18 mouse cellular contexts compared by ENCODE assay signal in the genomic region with DNA sequence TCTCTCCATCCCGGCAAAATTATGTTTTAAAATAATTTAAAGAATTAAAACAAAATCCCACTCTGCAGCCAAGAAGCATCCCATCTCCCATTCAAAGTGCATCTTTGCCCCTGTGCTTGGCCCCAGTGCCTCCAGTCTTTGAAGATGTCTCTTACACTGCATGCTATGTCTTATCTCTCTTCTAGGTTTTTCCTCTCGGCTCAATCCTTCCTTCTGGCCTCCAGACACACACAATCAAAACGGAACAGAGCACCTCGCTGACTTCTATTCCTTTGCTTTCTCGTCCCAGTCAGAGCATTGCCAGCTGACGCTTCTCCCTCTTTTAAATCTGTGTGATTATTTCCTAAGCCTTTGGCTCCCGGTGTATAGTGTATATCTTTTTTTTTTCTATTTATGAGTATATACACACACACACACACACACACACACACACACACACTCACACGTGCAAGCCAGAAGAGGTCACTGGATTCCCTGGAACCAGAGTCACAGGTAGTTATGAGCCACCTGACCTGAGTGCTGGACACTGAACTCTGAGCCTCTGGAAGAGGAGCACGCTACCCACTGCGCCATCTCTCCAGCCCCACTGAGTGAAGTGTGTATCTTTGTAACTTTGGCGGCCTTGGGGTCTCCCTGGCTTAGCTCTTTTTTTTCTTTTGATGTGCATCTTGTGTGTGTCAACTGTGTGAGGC. TPM values are rescaled to one million over a fixed set of nuclear protein-coding genes. Genes with fewer than 3 reads are reported as not detected.
A peak's percentile ranks its signal among the peaks of the same experiment; 100 is the strongest.
DNase-seq lines count a peak whose midpoint lies in the region; ATAC-seq lines count a peak whose summit lies in the region.
"Had no signal": no experiment of that assay in that cellular context is flagged by ENCODE, and none has a peak within 500 bp of the region (broad histone marks: within the 10 kb centered on the region; RNA-seq: fewer than 3 reads in every experiment).

No protein-coding gene starts in this region.

- ATAC-seq in embryonic facial prominence, embryonic 13.5 days (ENCODE audit: insufficient number of reproducible peaks, insufficient read depth, low FRiP score, low TSS enrichment, low read depth) = no peak
- no peak for ATAC-seq in intestine, embryonic 14.5 days (replicated peaks; ENCODE audit: low FRiP score, low TSS enrichment, low read depth)
- ATAC-seq in intestine, embryonic 15.5 days = no peak
- 0 out of 2 replicates have a peak, but pooled peaks have one; percentile 15 for ATAC-seq in megakaryocyte progenitor cell, adult 5-6 weeks (replicated peaks; ENCODE audit: poor library complexity)

- H3K36me3 ChIP-seq in embryonic facial prominence, embryonic 13.5 days = no peaks in the 10 kb centered on the region
- H3K36me3 ChIP-seq in embryonic facial prominence, embryonic 10.5 days (replicated peaks) = no peaks in the 10 kb centered on the region
- H3K36me3 ChIP-seq in intestine, embryonic 14.5 days (ENCODE audit: control insufficient read depth, insufficient read depth, low read length) = no peaks in the 10 kb centered on the region
- H3K36me3 ChIP-seq in intestine, embryonic 15.5 days = no peaks in the 10 kb centered on the region
- H3K36me3 ChIP-seq in limb, embryonic 10.5 days = no peaks in the 10 kb centered on the region

- peaks cover 15% of the 10 kb centered on the region for H3K4me1 ChIP-seq in embryonic facial prominence, embryonic 13.5 days
- H3K4me1 ChIP-seq in embryonic facial prominence, embryonic 10.5 days = peaks cover 21% of the 10 kb centered on the region
- H3K4me1 ChIP-seq in intestine, embryonic 14.5 days (replicated peaks; ENCODE audit: control insufficient read depth, insufficient read depth, low read length) = peaks cover 16% of the 10 kb centered on the region
- peaks cover 12% of the 10 kb centered on the region for H3K4me1 ChIP-seq in intestine, embryonic 15.5 days (replicated peaks)
- peaks cover 26% of the 10 kb centered on the region for H3K4me1 ChIP-seq in limb, embryonic 10.5 days

- H3K4me3 ChIP-seq in embryonic facial prominence, embryonic 13.5 days = no peak overlapping the region
- no peak overlapping the region for H3K4me3 ChIP-seq in embryonic facial prominence, embryonic 10.5 days
- no peak overlapping the region for H3K4me3 ChIP-seq in intestine, embryonic 14.5 days (ENCODE audit: low read depth, low read length)
- no peak overlapping the region for H3K4me3 ChIP-seq in intestine, embryonic 15.5 days (replicated peaks)
- H3K4me3 ChIP-seq in limb, embryonic 10.5 days = no peak overlapping the region
- H3K4me3 ChIP-seq: layer of hippocampus, adult 2 months had no signal

- no peak overlapping the region for H3K4me2 ChIP-seq in embryonic facial prominence, embryonic 13.5 days
- H3K4me2 ChIP-seq in intestine, embryonic 14.5 days (ENCODE audit: low read length) = peak overlapping the region; percentile 14
- H3K4me2 ChIP-seq in intestine, embryonic 15.5 days (replicated peaks) = no peak overlapping the region; the same call in 1 of the 2 replicates
- H3K4me2 ChIP-seq: hindbrain, embryonic 14.5 days had no signal

- no peak for DNase-seq in embryonic facial prominence, embryonic 10.5 days (ENCODE audit: low spot score)
- no peak for DNase-seq in intestine, embryonic 14.5 days (ENCODE audit: low spot score)
- no peak for DNase-seq in limb, embryonic 10.5 days (ENCODE audit: low spot score)
- no peak for DNase-seq in right cerebral cortex, postnatal 4 days
- no peak for DNase-seq in adrenal gland, adult 18-20 months (ENCODE audit: low spot score in 2 of 2)
- DNase-seq: adrenal gland, adult 2 months; cerebellum, adult 9-10 months; embryo, embryonic 11 days; kidney, adult 9 months; lung, adult 2 months; thymus, postnatal 14 days had no signal

- no peaks in the 10 kb centered on the region for H3K9me3 ChIP-seq in embryonic facial prominence, embryonic 13.5 days
- H3K9me3 ChIP-seq in embryonic facial prominence, embryonic 10.5 days = no peaks in the 10 kb centered on the region
- no peaks in the 10 kb centered on the region for H3K9me3 ChIP-seq in intestine, embryonic 14.5 days (ENCODE audit: control insufficient read depth, low read length)
- H3K9me3 ChIP-seq in intestine, embryonic 15.5 days = no peaks in the 10 kb centered on the region
- H3K9me3 ChIP-seq in limb, embryonic 10.5 days (replicated peaks) = no peaks in the 10 kb centered on the region

- no peaks in the 10 kb centered on the region for H3K27me3 ChIP-seq in embryonic facial prominence, embryonic 13.5 days
- no peaks in the 10 kb centered on the region for H3K27me3 ChIP-seq in embryonic facial prominence, embryonic 10.5 days (replicated peaks; ENCODE audit: low read depth, poor library complexity, severe bottlenecking)
- no peaks in the 10 kb centered on the region for H3K27me3 ChIP-seq in intestine, embryonic 14.5 days (replicated peaks; ENCODE audit: control insufficient read depth, insufficient read depth, low read length)
- no peaks in the 10 kb centered on the region for H3K27me3 ChIP-seq in intestine, embryonic 15.5 days (replicated peaks)
- H3K27me3 ChIP-seq in limb, embryonic 10.5 days (ENCODE audit: low read depth, poor library complexity, severe bottlenecking) = no peaks in the 10 kb centered on the region
- H3K27me3 ChIP-seq: CH12.LX had no signal

- H3K27ac ChIP-seq in embryonic facial prominence, embryonic 13.5 days = no peak overlapping the region; the same call in 1 of the 2 replicates
- no peak overlapping the region for H3K27ac ChIP-seq in embryonic facial prominence, embryonic 10.5 days (replicated peaks)
- no peak overlapping the region for H3K27ac ChIP-seq in intestine, embryonic 14.5 days (ENCODE audit: low read depth)
- no peak overlapping the region for H3K27ac ChIP-seq in intestine, embryonic 15.5 days
- H3K27ac ChIP-seq in limb, embryonic 10.5 days = 0 out of 2 replicates have a peak overlapping the region, but pooled peaks have one; percentile 16
- H3K27ac ChIP-seq: hindbrain, embryonic 14.5 days; layer of hippocampus, adult 2 months had no signal

- H3K9ac ChIP-seq in embryonic facial prominence, embryonic 13.5 days = 0 out of 2 replicates have a peak overlapping the region, but pooled peaks have one; percentile 55
- H3K9ac ChIP-seq in intestine, embryonic 14.5 days (ENCODE audit: low read length) = no peak overlapping the region
- H3K9ac ChIP-seq in intestine, embryonic 15.5 days = no peak overlapping the region

- 80% methylated on average over 11 of the region's 11 CpGs for WGBS in embryonic facial prominence, embryonic 13.5 days
- 84% methylated on average over 11 of the region's 11 CpGs for WGBS in embryonic facial prominence, embryonic 10.5 days
- WGBS in intestine, embryonic 14.5 days = 71% methylated on average over 11 of the region's 11 CpGs
- WGBS in intestine, embryonic 15.5 days = 64% methylated on average over 11 of the region's 11 CpGs
- 83% methylated on average over 11 of the region's 11 CpGs for WGBS in limb, embryonic 10.5 days

RNA-seq across cellular contexts. Expression of a gene that starts 5.1 kb away (rescaled TPM):
- 58.5 and 63.3 TPM in 2 replicates for polyA plus RNA-seq in embryonic facial prominence, embryonic 13.5 days (2015; fragmentation: Nextera tagmentation; extraction: Ambion mirVana)
- 52.9 and 57.9 TPM in 2 replicates for polyA plus RNA-seq in embryonic facial prominence, embryonic 10.5 days (2016; fragmentation: Nextera tagmentation; extraction: Ambion mirVana)
- polyA plus RNA-seq in intestine, embryonic 14.5 days (2014; fragmentation: Nextera tagmentation; extraction: Ambion mirVana) = 50.5 and 54.8 TPM in 2 replicates
- 48.2 and 48.6 TPM in 2 replicates for polyA plus RNA-seq in intestine, embryonic 15.5 days (2015; fragmentation: Nextera tagmentation; extraction: Ambion mirVana)
- polyA plus RNA-seq in limb, embryonic 10.5 days (2016; fragmentation: Nextera tagmentation; extraction: Ambion mirVana) = 62.1 and 66.3 TPM in 2 replicates
- 11.3 and 12.5 TPM in 2 replicates for total RNA-seq in megakaryocyte progenitor cell, adult 5-6 weeks (2015)
- 12.5 and 12.8 TPM in 2 replicates for total RNA-seq in megakaryocyte progenitor cell, adult 5-6 weeks (2017)
- total RNA-seq in adrenal gland, adult 18-20 months (2021) = 10 to 100 TPM; 19.6 to 23.9 TPM

RNA-seq across cellular contexts. Expression of a gene that starts 24.9 kb away (rescaled TPM):
- polyA plus RNA-seq in embryonic facial prominence, embryonic 13.5 days (2015; fragmentation: Nextera tagmentation; extraction: Ambion mirVana) = not detected in 2 replicates
- polyA plus RNA-seq in embryonic facial prominence, embryonic 10.5 days (2016; fragmentation: Nextera tagmentation; extraction: Ambion mirVana) = not detected in 2 replicates
- polyA plus RNA-seq in intestine, embryonic 14.5 days (2014; fragmentation: Nextera tagmentation; extraction: Ambion mirVana) = not detected in 2 replicates
- polyA plus RNA-seq in intestine, embryonic 15.5 days (2015; fragmentation: Nextera tagmentation; extraction: Ambion mirVana) = not detected in 2 replicates
- polyA plus RNA-seq in limb, embryonic 10.5 days (2016; fragmentation: Nextera tagmentation; extraction: Ambion mirVana) = not detected in 2 replicates
- not detected in 2 replicates for total RNA-seq in megakaryocyte progenitor cell, adult 5-6 weeks (2015)
- total RNA-seq in megakaryocyte progenitor cell, adult 5-6 weeks (2017) = not detected in 2 replicates
- not detected for total RNA-seq in adrenal gland, adult 18-20 months (2021)
- total RNA-seq: adrenal gland, adult 2 months; CH12.LX; layer of hippocampus, adult 2 months had no signal
- polyA plus RNA-seq: adrenal gland, adult 2 months; gonadal fat pad, adult 2 months; hindbrain, embryonic 14.5 days; lung, adult 2 months had no signal

RNA-seq across cellular contexts. Expression of a gene that starts 27.1 kb away (rescaled TPM):
- 4.4 and 5.0 TPM in 2 replicates for polyA plus RNA-seq in embryonic facial prominence, embryonic 13.5 days (2015; fragmentation: Nextera tagmentation; extraction: Ambion mirVana)
- 3.0 and 4.4 TPM in 2 replicates for polyA plus RNA-seq in embryonic facial prominence, embryonic 10.5 days (2016; fragmentation: Nextera tagmentation; extraction: Ambion mirVana)
- polyA plus RNA-seq in intestine, embryonic 14.5 days (2014; fragmentation: Nextera tagmentation; extraction: Ambion mirVana) = 5.5 and 6.6 TPM in 2 replicates
- polyA plus RNA-seq in intestine, embryonic 15.5 days (2015; fragmentation: Nextera tagmentation; extraction: Ambion mirVana) = 3.5 and 4.6 TPM in 2 replicates
- 3.6 and 4.3 TPM in 2 replicates for polyA plus RNA-seq in limb, embryonic 10.5 days (2016; fragmentation: Nextera tagmentation; extraction: Ambion mirVana)
- 20.9 and 26.1 TPM in 2 replicates for total RNA-seq in megakaryocyte progenitor cell, adult 5-6 weeks (2015)
- 16.2 and 20.3 TPM in 2 replicates for total RNA-seq in megakaryocyte progenitor cell, adult 5-6 weeks (2017)
- total RNA-seq in adrenal gland, adult 18-20 months (2021) = 10 to 100 TPM; 16.7 to 18.2 TPM
